Mouse (Mus musculus): ENCODE measurements around the gene Slc39a1. TPM values are rescaled to one million over a fixed set of nuclear protein-coding genes. Genes with fewer than 3 reads are reported as not detected.
A peak's percentile ranks its signal among the peaks of the same experiment; 100 is the strongest.
"Not testable (repeated sequence)": the region's sequence is repeated elsewhere in the genome, so short reads cannot be mapped to it uniquely, and the experiment has no call there.

Slc39a1 gene
- polyA plus RNA-seq, 1 experiment = 100 TPM

- no peak for DNase-seq (ENCODE audit: low read depth)
Measured at GRCm38 (mm10) chr3:90265932-90266741, 18.2 kb downstream of the Slc39a1 start.

GRCm38 (mm10) chr3:90266901-90267775 is 19.2 kb downstream of the Slc39a1 start:
- no peak for DNase-seq (ENCODE audit: low read depth)

GRCm38 (mm10) chr3:90268190-90268589 is 20.2 kb downstream of the Slc39a1 start:
- no peak for DNase-seq (ENCODE audit: low read depth)

GRCm38 (mm10) chr3:90268971-90269370 is 21.0 kb downstream of the Slc39a1 start:
- DNase-seq (ENCODE audit: low read depth) = no peak

- DNase-seq (ENCODE audit: low read depth) = no peak
Measured at GRCm38 (mm10) chr3:90270784-90271183, 22.8 kb downstream of the Slc39a1 start.

- no peak for DNase-seq (ENCODE audit: low read depth)
Measured at GRCm38 (mm10) chr3:90272170-90272569, 24.2 kb downstream of the Slc39a1 start.

GRCm38 (mm10) chr3:90273855-90274254 is 25.9 kb downstream of the Slc39a1 start:
- DNase-seq (ENCODE audit: low read depth) = no peak

GRCm38 (mm10) chr3:90275286-90275685 is 27.3 kb downstream of the Slc39a1 start:
- no peak for DNase-seq (ENCODE audit: low read depth)

GRCm38 (mm10) chr3:90276858-90277257 is 28.9 kb downstream of the Slc39a1 start:
- DNase-seq (ENCODE audit: low read depth) = no peak

- no peak for DNase-seq (ENCODE audit: low read depth)
Measured at GRCm38 (mm10) chr3:90277793-90278192, 29.8 kb downstream of the Slc39a1 start.

- no peak for DNase-seq (ENCODE audit: low read depth)
Measured at GRCm38 (mm10) chr3:90278211-90278610, 30.2 kb downstream of the Slc39a1 start.

GRCm38 (mm10) chr3:90279216-90279615 is 31.2 kb downstream of the Slc39a1 start:
- no peak for DNase-seq (ENCODE audit: low read depth)

- no peak for DNase-seq (ENCODE audit: low read depth)
Measured at GRCm38 (mm10) chr3:90279743-90280142, 31.8 kb downstream of the Slc39a1 start.

GRCm38 (mm10) chr3:90280708-90281107 is 32.7 kb downstream of the Slc39a1 start:
- no peak for DNase-seq (ENCODE audit: low read depth)

- no peak for DNase-seq (ENCODE audit: low read depth)
Measured at GRCm38 (mm10) chr3:90284150-90284549, 36.2 kb downstream of the Slc39a1 start.

- DNase-seq (ENCODE audit: low read depth) = not testable (repeated sequence)
Measured at GRCm38 (mm10) chr3:90289403-90289802, 41.4 kb downstream of the Slc39a1 start.

GRCm38 (mm10) chr3:90290602-90291001 is 42.6 kb downstream of the Slc39a1 start:
- no peak for DNase-seq (ENCODE audit: low read depth)

GRCm38 (mm10) chr3:90291982-90292344 is 44.0 kb downstream of the Slc39a1 start:
- no peak for DNase-seq (ENCODE audit: low read depth)

- peak; percentile 97 for DNase-seq (ENCODE audit: low read depth)
Measured at GRCm38 (mm10) chr3:90292345-90293275, 44.6 kb downstream of the Slc39a1 start, which contains the start of gene Gatad2b. Gene Gatad2b, plus strand, starts transcription at chr3:90293178.

- no peak for DNase-seq (ENCODE audit: low read depth)
Measured at GRCm38 (mm10) chr3:90293352-90294063, 45.5 kb downstream of the Slc39a1 start.

GRCm38 (mm10) chr3:90294064-90294440 is 46.1 kb downstream of the Slc39a1 start:
- no peak for DNase-seq (ENCODE audit: low read depth)

All from gonadal fat pad, adult 2 months (tissue).